Mouse (Mus musculus) Patski (cell line): ENCODE measurements at regions not wholly inside any gene's neighbourhood (a gene's known extent, or its start where the extent isn't known, plus 50 kb on each side); places are given as distances from the start of the nearest gene placed in this dataset.

Experiments
- ATAC-seq: fragments of 100-300 bp; one replicate; pipeline ENCODE4 v1.8.0; 2021
- CTCF ChIA-PET: fragments of 350-600 bp; sonication (Branson Sonifier 250); formaldehyde crosslinking; loops from one replicate; lab custom pipeline; 2022; ENCODE audit warnings: inconsistent platforms; lab: Charles Lee
- POLR2A ChIA-PET: fragments of 350-600 bp; sonication (Branson Sonifier 250); formaldehyde crosslinking; loops from one replicate; lab custom pipeline; 2022; ENCODE audit warnings: antibody characterized with exemption, inconsistent platforms; lab: Charles Lee
- DNase-seq: peaks from one replicate; pipeline ENCODE4 v3.0.0-alpha.2; 2011; ENCODE audit warnings: low read depth, low spot score
- H3K27me3 ChIP-seq: fragments of 371-371 bp; one replicate; pipeline ENCODE4 v1.5.1; 2021
- CTCF ChIP-seq: fragments of 100-300 bp; IDR thresholded peaks from one replicate; pipeline ENCODE4 v1.5.1; 2021
- in situ Hi-C: fragments of 300-500 bp; cut with MboI; formaldehyde crosslinking; loops from 3 replicates; pipeline ENCODE4 v1.11.1; 2018; ENCODE audit warnings: low pct_unique_long_range_greater_than_20kb, mixed read lengths

- DNase-seq (no peak), ATAC-seq (no peak)
- in situ Hi-C loops, result no loop called here
- ChIA-PET POLR2A (no interaction called here), CTCF (no interaction called here)
- H3K27me3 ChIP-seq, result no peaks in the 10 kb centered on the region
- TF ChIP-seq CTCF, result no peak
These were observed 150.3 kb downstream of the Rnf152 start for GRCm38 (mm10) chr1:105206216-105206615.

- DNase-seq (no peak), ATAC-seq (no peak)
- H3K27me3 ChIP-seq, result no peaks in the 10 kb centered on the region
- in situ Hi-C loops, result no loop called here
- TF ChIP-seq CTCF, result no peak
- POLR2A ChIA-PET, result interaction anchor here (0.7 kb wide), 1 partner anchor 516 kb away, joined by 3 read pairs; no protein-coding TSS in a partner anchor
- CTCF ChIA-PET, result no interaction called here
These were observed 157.2 kb downstream of the Rnf152 start for GRCm38 (mm10) chr1:105199305-105199704.

GRCm38 (mm10) chr1:105191126-105191525 lies 165.4 kb downstream of the Rnf152 start:
- H3K27me3 ChIP-seq, result no peaks in the 10 kb centered on the region
- ChIA-PET POLR2A (no interaction called here), CTCF (no interaction called here)
- DNase-seq (no peak), ATAC-seq (no peak)
- in situ Hi-C loops, result no loop called here
- no peak for TF ChIP-seq CTCF

DNA sequence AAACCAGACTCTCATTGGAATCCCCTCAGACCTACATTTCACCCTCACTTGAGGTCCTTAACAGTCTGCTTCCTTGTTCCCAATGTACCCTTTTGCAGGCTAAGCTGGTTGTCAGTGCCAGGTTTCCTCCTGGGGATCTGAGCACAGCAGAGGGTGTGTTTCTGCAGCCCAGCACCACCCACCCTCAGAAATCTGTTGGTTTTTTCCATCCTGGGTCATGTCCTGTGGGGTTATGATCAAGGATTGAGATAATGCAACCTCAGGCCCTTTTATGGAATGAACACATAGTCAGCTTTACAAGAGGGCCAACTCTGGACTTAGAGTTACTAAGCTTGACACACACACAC lies 167.6 kb downstream of the Rnf152 start:
- in situ Hi-C loops, result no loop called here

DNA sequence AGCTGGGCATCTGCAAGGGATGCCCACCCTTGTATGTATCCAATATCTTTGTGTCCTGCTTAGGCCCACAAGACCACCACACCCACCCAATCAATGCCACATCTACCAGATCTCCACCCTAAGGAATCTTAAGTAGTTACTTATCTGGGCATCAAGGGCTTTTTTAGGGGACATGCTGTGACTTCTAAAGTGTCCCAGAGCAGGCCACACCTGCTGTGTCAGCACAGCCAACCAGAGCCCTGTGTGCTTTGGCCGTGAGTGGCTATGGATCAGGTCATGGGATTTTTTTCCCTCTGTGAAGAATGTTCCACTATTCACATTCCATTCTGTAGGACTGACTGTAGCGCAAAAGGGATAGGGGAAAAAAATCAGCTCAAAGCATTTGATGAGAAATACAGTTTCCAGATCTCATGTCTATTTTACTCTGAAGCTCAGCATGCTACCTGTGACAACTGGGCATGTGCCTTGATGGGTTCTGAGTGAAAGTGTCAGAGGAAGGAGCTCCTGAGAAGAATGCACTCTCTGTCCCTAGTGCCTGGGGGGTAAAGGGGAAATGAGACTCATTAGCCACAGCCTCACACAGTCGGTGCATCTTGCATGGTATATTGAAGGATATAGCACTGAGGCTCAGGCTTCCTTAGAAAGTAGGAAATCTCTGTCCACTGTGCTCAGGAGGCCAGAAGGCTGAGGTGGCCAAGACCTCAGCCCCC lies 168.1 kb downstream of the Rnf152 start:
- TF ChIP-seq CTCF, result no peak
- no peak for ATAC-seq
- DNase-seq, result no peak
- POLR2A ChIA-PET, result interaction anchor here (0.6 kb wide), 1 partner anchor 1257 kb away, joined by 3 read pairs; no protein-coding TSS in a partner anchor
- in situ Hi-C loops, result no loop called here
- H3K27me3 ChIP-seq, result no peaks in the 10 kb centered on the region
- CTCF ChIA-PET, result no interaction called here

More for the DNA sequence above, 167.6 kb downstream of the Rnf152 start:
- ChIA-PET CTCF (no interaction called here), POLR2A (interaction anchor here (0.6 kb wide), 1 partner anchor 1256 kb away, joined by 3 read pairs; no protein-coding TSS in a partner anchor)
- TF ChIP-seq CTCF, result no peak
- ATAC-seq (no peak), DNase-seq (no peak)
- H3K27me3 ChIP-seq, result no peaks in the 10 kb centered on the region

- DNase-seq (peak; percentile 78), ATAC-seq (peak; percentile 95)
- POLR2A ChIA-PET, result no interaction called here
- H3K27me3 ChIP-seq, result no peaks in the 10 kb centered on the region
- no peak for TF ChIP-seq CTCF
- CTCF ChIA-PET, result interaction anchor here (1.1 to 1.9 kb wide), 2 partner anchors 10 to 19 kb away, joined by 3 to 6 read pairs; no protein-coding TSS in a partner anchor
- in situ Hi-C loops, result no loop called here
These were observed 172.0 kb downstream of the Rnf152 start for GRCm38 (mm10) chr1:105184470-105184869.

DNA sequence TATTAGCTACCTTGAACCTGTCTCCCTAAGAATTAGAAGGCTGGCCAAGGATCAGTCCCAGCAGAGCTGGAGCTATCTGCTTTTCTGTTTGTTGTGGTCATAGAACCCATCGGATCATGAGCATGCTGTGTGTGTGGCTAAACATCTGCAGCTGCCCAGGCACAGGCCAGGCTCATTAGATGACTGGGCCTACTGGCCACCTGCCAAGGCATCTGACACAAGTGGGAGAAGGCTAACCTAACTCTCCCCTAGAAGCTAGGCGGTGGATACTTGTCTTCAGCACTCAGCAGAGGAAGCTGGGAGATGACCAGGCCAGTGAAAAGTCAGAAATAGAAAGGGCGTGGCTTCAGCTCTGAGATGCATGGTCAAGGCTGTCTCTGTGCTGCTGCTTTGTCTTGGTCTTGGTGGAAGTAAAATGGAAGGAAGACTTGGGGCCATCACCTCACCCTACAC lies 177.1 kb downstream of the Rnf152 start:
- H3K27me3 ChIP-seq, result no peaks in the 10 kb centered on the region
- DNase-seq, result peak; percentile 85
- peak; percentile 99 for ATAC-seq
- CTCF ChIA-PET, result no interaction called here
- POLR2A ChIA-PET, result no interaction called here
- in situ Hi-C loops, result loop anchor here (5.0 kb wide), 1 partner anchor 253 kb away; no protein-coding TSS in a partner anchor
- TF ChIP-seq CTCF, result no peak

- peak; percentile 9 for DNase-seq
- ChIA-PET POLR2A (no interaction called here), CTCF (interaction anchor here (1.0 kb wide), 1 partner anchor 157 kb away, joined by 3 read pairs; no protein-coding TSS in a partner anchor)
- ATAC-seq, result peak; percentile 42
- no peaks in the 10 kb centered on the region for H3K27me3 ChIP-seq
- no peak for TF ChIP-seq CTCF
- in situ Hi-C loops, result loop anchor here (5.0 kb wide), 1 partner anchor 254 kb away; no protein-coding TSS in a partner anchor
These were observed 177.7 kb downstream of the Rnf152 start for GRCm38 (mm10) chr1:105178773-105179172.

DNA sequence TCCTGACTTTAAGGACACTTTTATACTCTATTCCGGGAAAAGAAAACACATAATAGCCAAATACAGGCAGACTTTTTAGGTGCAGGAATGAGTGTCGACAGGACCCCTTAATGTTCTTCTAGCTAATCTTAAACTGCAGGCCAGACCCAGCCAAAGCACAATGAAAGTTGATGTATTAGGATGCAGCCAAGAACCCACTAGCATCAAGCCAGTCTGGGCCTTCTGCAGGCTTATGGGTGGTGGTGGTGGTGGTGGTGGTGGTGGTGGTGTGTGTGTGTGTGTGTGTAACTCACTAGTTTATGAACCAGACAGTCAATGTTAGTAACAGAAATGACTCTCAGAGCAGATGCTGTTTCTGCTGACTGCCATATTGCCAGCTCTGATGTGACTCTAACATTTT lies 178.6 kb downstream of the Rnf152 start:
- ATAC-seq (no peak), DNase-seq (no peak)
- in situ Hi-C loops, result loop anchor here (5.0 kb wide), 1 partner anchor 254 kb away; no protein-coding TSS in a partner anchor
- ChIA-PET POLR2A (no interaction called here), CTCF (interaction anchor here (1.0 kb wide), 1 partner anchor 157 kb away, joined by 3 read pairs; no protein-coding TSS in a partner anchor)
- no peaks in the 10 kb centered on the region for H3K27me3 ChIP-seq
- no peak for TF ChIP-seq CTCF

DNA sequence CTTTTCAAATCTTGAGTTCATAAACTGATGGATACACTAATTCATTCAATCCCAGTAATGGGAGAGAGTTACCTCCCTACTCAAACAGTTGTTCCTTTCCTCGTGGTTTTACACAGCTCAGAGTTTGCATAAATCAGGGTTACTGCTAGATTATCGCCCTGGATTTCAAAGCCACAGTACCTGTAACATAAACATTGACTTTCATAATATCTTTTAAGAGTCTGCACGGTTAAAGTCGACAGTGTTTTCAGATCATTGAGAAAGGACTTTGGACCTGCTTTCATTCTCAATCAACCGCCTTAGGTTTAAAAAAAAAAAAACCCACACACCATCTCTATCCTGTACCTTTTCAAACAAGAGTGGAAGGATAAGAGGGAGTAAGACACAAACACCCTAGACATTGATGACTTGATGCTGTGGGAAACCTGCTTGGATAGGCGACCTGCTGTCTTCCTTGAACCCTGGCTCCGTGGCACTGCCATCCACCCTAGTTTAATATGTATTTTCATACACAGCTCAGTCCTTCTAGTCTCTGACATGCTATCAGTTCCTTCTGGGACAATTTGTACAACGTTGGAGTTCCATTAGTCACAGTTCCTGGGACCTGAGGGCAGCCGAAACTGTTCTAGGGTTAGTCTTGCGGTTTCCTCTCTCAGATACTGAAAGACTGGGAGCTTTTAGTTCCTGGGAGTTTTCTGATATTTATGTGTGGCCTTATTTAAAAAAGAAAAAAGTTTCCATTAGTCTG lies 179.3 kb downstream of the Rnf152 start:
- ATAC-seq (no peak), DNase-seq (no peak)
- TF ChIP-seq CTCF, result no peak
- in situ Hi-C loops, result loop anchor here (5.0 kb wide), 1 partner anchor 255 kb away; no protein-coding TSS in a partner anchor
- no peaks in the 10 kb centered on the region for H3K27me3 ChIP-seq
- ChIA-PET POLR2A (no interaction called here), CTCF (no interaction called here)
